Mouse (Mus musculus) liver, embryonic 15.5 days (tissue): ENCODE results near the gene Gm7361. TPM values are rescaled to one million over a fixed set of nuclear protein-coding genes. Genes with fewer than 3 reads are reported as not detected.
"Not testable (repeated sequence)": the region's sequence is repeated elsewhere in the genome, so short reads cannot be mapped to it uniquely, and the experiment has no call there.

Source experiments
- ATAC-seq: fragments of 200-750 bp; cut with Nextera tagmentation; 2 replicates; pipeline ENCODE4 v1.8.0; 2017; ENCODE audit warnings: moderate number of reproducible peaks, mild to moderate bottlenecking, moderate library complexity; ENCODE audit not compliant: insufficient read depth
- H3K27ac ChIP-seq: fragments of 300-500 bp; sonication (generic); replicated peaks from 2 replicates; pipeline ENCODE4 v1.5.1; 2015; ENCODE audit warnings: mild to moderate bottlenecking, inconsistent platforms
- H3K27me3 ChIP-seq: fragments of 300-500 bp; sonication (generic); 2 replicates; pipeline ENCODE4 v1.6.1; 2015; ENCODE audit warnings: mild to moderate bottlenecking, inconsistent platforms
- H3K36me3 ChIP-seq: fragments of 300-500 bp; sonication (generic); replicated peaks from 2 replicates; pipeline ENCODE4 v1.6.1; 2015; ENCODE audit warnings: moderate library complexity, mild to moderate bottlenecking, inconsistent platforms
- H3K4me1 ChIP-seq: fragments of 300-500 bp; sonication (generic); replicated peaks from 2 replicates; pipeline ENCODE4 v1.6.1; 2015; ENCODE audit warnings: inconsistent platforms
- H3K4me2 ChIP-seq: fragments of 300-500 bp; sonication (generic); 2 replicates; pipeline ENCODE4 v1.6.1; 2015; ENCODE audit warnings: moderate library complexity, mild to moderate bottlenecking, inconsistent platforms
- H3K4me3 ChIP-seq: fragments of 300-500 bp; sonication (generic); replicated peaks from 2 replicates; pipeline ENCODE4 v1.5.1; 2015; ENCODE audit warnings: mild to moderate bottlenecking, inconsistent platforms
- H3K9ac ChIP-seq: fragments of 300-500 bp; sonication (generic); 2 replicates; pipeline ENCODE4 v1.6.1; 2015; ENCODE audit warnings: moderate library complexity, mild to moderate bottlenecking, inconsistent platforms
- H3K9me3 ChIP-seq: fragments of 300-500 bp; sonication (generic); replicated peaks from 2 replicates; pipeline ENCODE4 v1.6.1; 2016; ENCODE audit warnings: inconsistent platforms
- WGBS: fragments of 180-500 bp; shearing (Covaris S2); methylation state at CpG from one replicate; pipeline ENCODE4 v1.1.7; 2015; ENCODE audit warnings: mixed read lengths; ENCODE audit not compliant: insufficient replicate concordance; 5-methylcytosine and 5-hydroxymethylcytosine counted together
- polyA plus RNA-seq: library from polyadenylated mRNA; unstranded; fragments of >200 nt; fragmentation: Nextera tagmentation; extraction: Ambion mirVana; gene quantifications from 2 replicates; pipeline ENCODE4 v1.2.1, GENCODE M21; 2015

Gm7361 gene
- polyA plus RNA-seq, result not detected in 2 replicates

- H3K4me3 ChIP-seq, ATAC-seq, H3K4me2 ChIP-seq, H3K36me3 ChIP-seq, H3K27ac ChIP-seq, H3K27me3 ChIP-seq, H3K4me1 ChIP-seq, H3K9ac ChIP-seq, H3K9me3 ChIP-seq: not testable (repeated sequence)
- 43% methylated on average over 3 of the region's 3 CpGs for WGBS
Observed at GRCm38 (mm10) chr5:26257391-26257790, at the start of gene Gm7361. TSS of gene Gm7361 (plus strand) at chr5:26257691.

GRCm38 (mm10) chr5:26211030-26211429 lies 46.5 kb upstream of the Gm7361 start:
- Histone ChIP-seq H3K9me3 (no peaks in the 10 kb centered on the region), H3K4me3 (no peak overlapping the region), H3K27me3 (no peaks in the 10 kb centered on the region), H3K9ac (no peak overlapping the region), H3K4me1 (no peaks in the 10 kb centered on the region), H3K27ac (no peak overlapping the region), H3K36me3 (no peaks in the 10 kb centered on the region), H3K4me2 (no peak overlapping the region)
- ATAC-seq, result no peak
- 76% methylated on average over 4 of the region's 4 CpGs for WGBS

- H3K9me3 ChIP-seq, result no peaks in the 10 kb centered on the region
- no peak overlapping the region for H3K9ac ChIP-seq
- H3K4me1 ChIP-seq, result no peaks in the 10 kb centered on the region
- 60% methylated on average over 1 of the region's 1 CpGs for WGBS
- no peak for ATAC-seq
- no peak overlapping the region for H3K4me2 ChIP-seq
- no peaks in the 10 kb centered on the region for H3K27me3 ChIP-seq
- no peaks in the 10 kb centered on the region for H3K36me3 ChIP-seq
- H3K27ac ChIP-seq, result no peak overlapping the region
- no peak overlapping the region for H3K4me3 ChIP-seq
Observed at GRCm38 (mm10) chr5:26222076-26222475, 35.4 kb upstream of the Gm7361 start.

GRCm38 (mm10) chr5:26266656-26267055 lies 9.2 kb downstream of the Gm7361 start:
- 48% methylated on average over 3 of the region's 3 CpGs for WGBS
- H3K9me3 ChIP-seq, result not testable (repeated sequence)

GRCm38 (mm10) chr5:26280361-26280760 lies 22.9 kb downstream of the Gm7361 start:
- 38% methylated on average over 5 of the region's 5 CpGs for WGBS
- no peak overlapping the region for H3K4me3 ChIP-seq
- no peaks in the 10 kb centered on the region for H3K4me1 ChIP-seq
- ATAC-seq, result no peak
- no peaks in the 10 kb centered on the region for H3K27me3 ChIP-seq
- no peak overlapping the region for H3K9ac ChIP-seq
- no peak overlapping the region for H3K27ac ChIP-seq
- no peaks in the 10 kb centered on the region for H3K9me3 ChIP-seq
- no peak overlapping the region for H3K4me2 ChIP-seq
- H3K36me3 ChIP-seq, result no peaks in the 10 kb centered on the region

More at GRCm38 (mm10) chr5:26266656-26267055, 9.2 kb downstream of the Gm7361 start:
- not testable (repeated sequence) for H3K27me3 ChIP-seq, ATAC-seq, H3K4me3 ChIP-seq, H3K36me3 ChIP-seq, H3K9ac ChIP-seq, H3K4me2 ChIP-seq, H3K27ac ChIP-seq, H3K4me1 ChIP-seq

GRCm38 (mm10) chr5:26281717-26282116 lies 24.2 kb downstream of the Gm7361 start:
- no peaks in the 10 kb centered on the region for H3K9me3 ChIP-seq
- ATAC-seq, result no peak
- no peaks in the 10 kb centered on the region for H3K36me3 ChIP-seq
- H3K4me2 ChIP-seq, result no peak overlapping the region
- H3K4me1 ChIP-seq, result no peaks in the 10 kb centered on the region
- WGBS, result 57% methylated on average over 1 of the region's 1 CpGs
- no peak overlapping the region for H3K9ac ChIP-seq
- no peaks in the 10 kb centered on the region for H3K27me3 ChIP-seq
- H3K4me3 ChIP-seq, result no peak overlapping the region
- no peak overlapping the region for H3K27ac ChIP-seq

- Histone ChIP-seq H3K4me3 (no peak overlapping the region), H3K9me3 (no peaks in the 10 kb centered on the region), H3K4me1 (no peaks in the 10 kb centered on the region), H3K27ac (no peak overlapping the region), H3K36me3 (no peaks in the 10 kb centered on the region), H3K9ac (no peak overlapping the region), H3K27me3 (no peaks in the 10 kb centered on the region), H3K4me2 (no peak overlapping the region)
- WGBS, result 6% methylated on average over 4 of the region's 4 CpGs
- no peak for ATAC-seq
Observed at GRCm38 (mm10) chr5:26282282-26282681, 24.8 kb downstream of the Gm7361 start.

- Histone ChIP-seq H3K4me1 (no peaks in the 10 kb centered on the region), H3K36me3 (no peaks in the 10 kb centered on the region), H3K4me3 (no peak overlapping the region), H3K9me3 (no peaks in the 10 kb centered on the region), H3K9ac (no peak overlapping the region), H3K4me2 (no peak overlapping the region), H3K27ac (no peak overlapping the region), H3K27me3 (no peaks in the 10 kb centered on the region)
- 55% methylated on average over 1 of the region's 1 CpGs for WGBS
- no peak for ATAC-seq
Observed at GRCm38 (mm10) chr5:26283399-26283798, 25.9 kb downstream of the Gm7361 start.

- Histone ChIP-seq H3K9ac (no peak overlapping the region), H3K4me3 (no peak overlapping the region), H3K27ac (no peak overlapping the region), H3K9me3 (no peaks in the 10 kb centered on the region), H3K4me1 (no peaks in the 10 kb centered on the region), H3K27me3 (no peaks in the 10 kb centered on the region), H3K36me3 (no peaks in the 10 kb centered on the region), H3K4me2 (no peak overlapping the region)
- WGBS, result 60% methylated on average over 1 of the region's 1 CpGs
- no peak for ATAC-seq
Observed at GRCm38 (mm10) chr5:26291621-26292020, 34.1 kb downstream of the Gm7361 start.

GRCm38 (mm10) chr5:26293258-26293657 lies 35.8 kb downstream of the Gm7361 start:
- H3K27me3 ChIP-seq, result no peaks in the 10 kb centered on the region
- H3K4me3 ChIP-seq, result no peak overlapping the region
- H3K4me2 ChIP-seq, result no peak overlapping the region
- H3K9ac ChIP-seq, result no peak overlapping the region
- WGBS, result 28% methylated on average over 1 of the region's 1 CpGs
- ATAC-seq, result no peak
- H3K27ac ChIP-seq, result no peak overlapping the region
- H3K4me1 ChIP-seq, result no peaks in the 10 kb centered on the region
- H3K9me3 ChIP-seq, result no peaks in the 10 kb centered on the region
- H3K36me3 ChIP-seq, result no peaks in the 10 kb centered on the region
